Mouse (Mus musculus): ENCODE results near the gene Slc17a8.

DNA sequence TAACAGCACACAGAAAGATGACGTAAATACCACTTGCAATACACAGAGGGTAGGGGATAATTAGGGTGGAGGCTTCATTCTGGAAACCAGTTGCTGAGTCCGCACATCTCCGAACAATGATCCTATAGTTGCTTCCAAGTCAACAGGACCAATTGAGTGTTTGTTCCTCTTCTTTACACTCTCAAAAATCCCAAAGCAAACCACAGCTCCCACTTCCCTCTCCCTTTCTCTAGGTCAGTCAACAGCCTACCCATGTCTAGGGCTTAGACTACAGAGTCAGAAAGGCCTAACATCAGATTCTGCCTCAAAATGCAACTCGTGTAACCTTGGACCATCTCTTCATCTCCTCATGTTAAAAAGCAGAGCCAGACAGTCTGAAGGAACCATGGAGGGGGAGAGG lies 36.3 kb downstream of the Slc17a8 start:
- TF ChIP-seq POLR2A (IDR thresholded peaks at IDR 0.05; ENCODE audit: insufficient read depth, low read length) (no peak), CTCF (IDR thresholded peaks at IDR 0.05; ENCODE audit: low read depth, low read length) (no peak)
